Mouse (Mus musculus): ENCODE data around the gene Gpr37l1.
"Not testable (repeated sequence)": the region's sequence is repeated elsewhere in the genome, so short reads cannot be mapped to it uniquely, and the experiment has no call there.

The Gpr37l1 gene

DNA sequence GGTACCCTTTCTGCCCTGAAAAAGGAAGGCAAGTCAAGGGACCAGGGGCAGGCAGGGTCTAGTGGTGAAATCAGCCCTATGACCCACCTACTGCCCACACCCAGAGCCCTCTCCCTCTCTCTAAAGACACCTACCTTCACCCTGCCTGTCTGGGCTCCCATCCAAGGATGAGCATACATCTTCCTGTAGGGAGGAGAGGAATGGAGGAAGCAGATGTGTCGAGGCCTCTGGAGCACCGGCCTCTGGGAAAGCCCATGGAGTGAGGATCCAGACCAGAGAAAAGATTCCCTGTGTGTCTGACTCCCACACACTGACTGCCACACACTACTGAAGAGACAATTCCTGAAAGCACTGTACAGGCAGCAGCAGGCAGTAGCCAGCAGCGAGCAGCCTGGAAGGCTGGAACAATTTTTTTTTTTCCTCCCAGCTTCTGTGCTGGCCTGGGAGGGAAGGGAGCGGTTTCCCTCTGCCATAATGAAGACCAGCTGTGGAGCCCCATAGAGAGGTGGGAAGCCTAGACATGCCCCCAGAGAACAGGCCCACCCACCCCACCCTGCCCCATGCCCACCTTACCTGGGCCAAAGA lies 40.9 kb downstream of the Gpr37l1 start:
- in situ Hi-C loops (cut with MboI; ENCODE audit: low sequenced_read_pairs), result no loop called here

DNA sequence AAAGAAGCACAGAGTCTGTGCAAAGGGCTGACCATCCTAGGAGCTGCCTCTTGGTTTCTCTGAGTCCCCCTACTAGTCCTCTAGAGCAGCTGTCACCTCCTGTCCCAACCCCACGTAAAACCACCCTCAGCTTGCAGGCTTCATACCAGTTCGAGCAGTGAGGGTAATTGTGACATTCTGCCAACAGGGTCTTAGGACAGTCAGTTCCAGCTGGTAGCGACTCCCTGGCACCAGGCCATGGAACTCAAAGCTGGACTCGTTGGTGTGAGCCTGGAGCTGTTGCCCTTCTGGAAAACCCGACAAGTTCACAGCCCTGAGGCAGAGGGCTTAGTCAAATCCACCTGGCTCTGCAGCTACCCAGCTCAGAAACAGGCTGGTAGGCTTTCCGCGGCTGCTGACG lies 41.5 kb downstream of the Gpr37l1 start:
- in situ Hi-C loops (cut with MboI; ENCODE audit: low sequenced_read_pairs), result no loop called here

- in situ Hi-C loops (cut with MboI; ENCODE audit: low sequenced_read_pairs), result no loop called here
Measured at GRCm38 (mm10) chr1:135124573-135125363, 42.7 kb downstream of the Gpr37l1 start.

GRCm38 (mm10) chr1:135112661-135113060 lies 54.8 kb downstream of the Gpr37l1 start:
- in situ Hi-C loops (cut with MboI; ENCODE audit: low sequenced_read_pairs), result no loop called here

DNA sequence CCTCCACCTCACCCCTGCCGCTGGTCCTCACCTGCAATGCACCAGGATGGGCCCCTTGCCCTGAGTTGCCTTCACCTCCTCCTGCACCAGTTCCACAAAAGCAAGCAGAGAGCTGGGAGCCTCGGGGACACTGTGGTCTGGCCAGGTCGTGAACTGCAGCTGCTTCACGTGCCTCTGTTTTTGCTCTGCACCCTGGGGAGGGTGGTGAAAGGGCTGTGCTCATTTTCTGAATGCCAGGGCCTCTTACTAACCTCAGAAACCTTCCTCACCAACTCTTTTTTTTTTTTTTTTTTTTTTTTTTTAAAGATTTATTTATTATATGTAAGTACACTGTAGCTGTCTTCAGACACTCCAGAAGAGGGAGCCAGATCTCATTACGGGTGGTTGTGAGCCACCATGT lies 56.2 kb downstream of the Gpr37l1 start:
- in situ Hi-C loops (cut with MboI; ENCODE audit: low sequenced_read_pairs), result not testable (repeated sequence)

All from CH12F3 (cell line).